Mouse (Mus musculus) gastrocnemius, postnatal 36 days (tissue): ENCODE measurements around the gene Cst7. TPM values are rescaled to one million over a fixed set of nuclear protein-coding genes. Genes with fewer than 3 reads are reported as not detected.
"Not testable (repeated sequence)": the region's sequence is repeated elsewhere in the genome, so short reads cannot be mapped to it uniquely, and the experiment has no call there.

ENCODE experiments used
- DNase-seq, 2 experiments: peaks; one replicate each; pipeline ENCODE4 v3.0.0; 2022
- intact Hi-C: fragments of 180-260 bp; cut with DNase I; formaldehyde crosslinking; loops from one replicate; pipeline ENCODE4 v1.15.1; 2025
- long read RNA-seq, 2 experiments: library from polyadenylated mRNA; stranded (forward); transcript quantifications; one replicate each; pipeline ENCODE4 v2.0.0; 2021
- total RNA-seq, 2 experiments: library from RNA; stranded (reverse); gene quantifications; 2 replicates each; pipeline ENCODE4 v1.2.3; 2021

Cst7 gene
- not detected for total RNA-seq
- long read RNA-seq, experiment 1, result 0 reads
- long read RNA-seq, experiment 2, result 0 reads

- intact Hi-C loops, result no loop called here
- no peak for DNase-seq
Observed at GRCm38 (mm10) chr2:150569847-150570590, at the start of gene Cst7. Gene Cst7, plus strand, starts transcription at chr2:150570415.

- intact Hi-C loops, result no loop called here
- DNase-seq, result no peak
Observed at GRCm38 (mm10) chr2:150525703-150526207, 44.5 kb upstream of the Cst7 start.

DNA sequence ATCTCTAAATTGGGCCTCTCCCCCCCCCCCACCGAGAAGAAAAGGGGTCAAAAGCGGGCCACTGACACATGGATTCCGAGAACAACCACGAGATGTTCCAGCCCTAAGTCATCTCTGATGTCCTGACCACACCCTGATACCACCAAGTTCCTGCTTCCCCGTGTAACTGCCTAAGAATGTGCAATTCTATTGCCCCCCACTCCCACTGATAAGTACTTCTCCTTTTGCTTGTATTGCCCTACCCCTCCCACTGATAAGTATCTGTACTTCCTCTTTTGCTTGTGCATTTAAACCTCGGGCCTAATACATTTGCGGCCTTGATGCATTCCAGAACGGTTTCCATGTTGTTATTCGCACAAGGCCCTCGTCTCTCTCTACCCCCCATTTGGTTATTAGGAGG is 20.6 kb upstream of the Cst7 start:
- intact Hi-C loops, DNase-seq: not testable (repeated sequence)

- intact Hi-C loops, result no loop called here
- DNase-seq, result no peak
Observed at GRCm38 (mm10) chr2:150558568-150558967, 11.6 kb upstream of the Cst7 start.

- no peak for DNase-seq
- intact Hi-C loops, result no loop called here
Observed at GRCm38 (mm10) chr2:150567051-150567450, 3.2 kb upstream of the Cst7 start.

DNA sequence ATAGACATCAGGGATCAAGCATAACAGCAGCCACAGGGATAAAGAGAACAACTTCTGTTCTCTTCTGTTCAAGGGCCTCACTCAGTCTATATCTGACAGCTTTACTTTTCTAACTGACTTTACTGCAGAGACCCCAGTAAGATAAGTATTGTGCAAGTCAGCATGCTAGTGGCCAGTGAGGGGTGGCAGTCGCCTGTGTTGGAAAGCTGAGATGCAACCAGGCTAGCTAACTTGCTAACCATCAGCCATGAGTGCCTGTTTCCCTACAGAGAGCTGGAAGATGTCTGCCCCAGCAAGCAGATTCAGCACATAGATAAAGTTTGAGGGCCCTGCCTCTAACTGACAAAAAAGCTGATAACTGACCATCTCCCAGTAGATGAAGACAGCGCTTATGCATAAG is 546 bp downstream of the Cst7 start:
- intact Hi-C loops, result no loop called here
- no peak for DNase-seq

DNA sequence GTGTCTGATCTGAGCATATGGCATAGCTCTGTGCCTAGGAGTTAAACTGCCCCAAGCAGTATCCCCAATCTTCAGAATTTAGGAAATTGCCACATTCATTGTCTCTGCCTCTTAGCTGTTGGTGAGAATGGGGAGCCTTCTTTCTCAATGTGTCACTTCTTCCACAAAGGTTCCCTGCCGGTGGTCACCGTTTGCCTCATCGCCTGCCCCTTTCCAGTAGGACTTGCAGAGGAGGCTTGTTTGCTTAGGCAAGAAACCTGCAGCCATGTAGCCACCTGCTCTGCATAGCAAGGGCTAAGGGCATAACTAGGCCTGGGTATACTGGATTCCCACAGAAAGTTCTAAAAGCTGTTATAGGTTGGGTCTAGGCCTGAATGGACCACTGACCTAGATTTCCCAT is 2.2 kb downstream of the Cst7 start:
- DNase-seq, result no peak
- intact Hi-C loops, result no loop called here

DNA sequence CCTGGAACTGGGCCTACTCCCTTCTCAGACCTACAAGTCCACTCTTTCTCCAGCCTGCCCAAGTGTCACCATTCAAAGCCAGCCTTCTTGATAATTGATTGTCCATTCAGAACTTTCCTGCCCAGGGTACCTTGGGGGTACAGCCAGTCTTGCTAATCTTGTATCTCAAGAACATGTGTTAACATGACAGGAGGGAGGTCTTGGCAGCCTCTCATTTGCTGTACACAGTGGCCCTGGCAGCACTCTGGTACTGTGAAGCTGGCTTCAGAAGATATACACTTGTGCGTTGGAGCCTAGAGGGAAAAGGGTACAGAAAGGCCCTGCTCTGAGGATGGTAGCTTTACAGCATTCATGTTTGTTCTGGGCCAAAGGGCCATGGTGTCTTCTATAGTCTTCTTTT is 6.0 kb downstream of the Cst7 start:
- DNase-seq, result no peak
- intact Hi-C loops, result no loop called here

GRCm38 (mm10) chr2:150578603-150579002 is 8.4 kb downstream of the Cst7 start:
- DNase-seq, result no peak
- intact Hi-C loops, result no loop called here

DNA sequence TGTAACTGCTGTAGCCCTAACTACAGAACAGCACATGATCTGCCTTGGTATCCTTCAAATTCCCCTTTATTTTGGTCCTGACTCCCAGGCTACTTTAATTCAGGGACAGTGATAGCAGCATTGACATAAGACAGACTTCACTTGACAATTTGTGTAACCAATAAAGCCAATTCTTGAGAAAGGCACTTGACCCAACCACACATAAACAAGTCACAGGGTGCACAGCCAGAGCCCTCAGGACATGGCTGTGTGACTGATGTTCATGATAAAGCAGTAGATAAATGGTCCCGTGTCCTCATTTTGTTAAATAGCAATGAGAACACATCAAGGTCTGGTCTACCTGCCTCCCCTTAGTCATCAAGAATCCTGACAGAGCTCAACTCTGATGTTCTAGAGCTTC is 9.4 kb downstream of the Cst7 start:
- intact Hi-C loops, result no loop called here
- no peak for DNase-seq

GRCm38 (mm10) chr2:150589076-150589475 is 18.9 kb downstream of the Cst7 start:
- intact Hi-C loops, result no loop called here
- no peak for DNase-seq

- no peak for DNase-seq
- intact Hi-C loops, result no loop called here
Observed at GRCm38 (mm10) chr2:150595411-150596190, 25.4 kb downstream of the Cst7 start.

GRCm38 (mm10) chr2:150600263-150600662 is 30.0 kb downstream of the Cst7 start:
- DNase-seq, result no peak
- intact Hi-C loops, result loop anchor here (10.0 kb wide), 1 partner anchor 305 kb away; the partner anchor contains the start of genes Abhd12 and Gins1

- intact Hi-C loops, result loop anchor here (10.0 kb wide), 1 partner anchor 303 kb away; the partner anchor contains the start of genes Abhd12 and Gins1
Observed at GRCm38 (mm10) chr2:150602166-150602565, 32.0 kb downstream of the Cst7 start.

GRCm38 (mm10) chr2:150604802-150605201 is 34.6 kb downstream of the Cst7 start:
- intact Hi-C loops, result loop anchor here (5.0 to 10.0 kb wide), 2 partner anchors 142 to 300 kb away; partner anchors contain the start of genes Abhd12, Entpd6 and Gins1
- no peak for DNase-seq

More at GRCm38 (mm10) chr2:150602166-150602565, 32.0 kb downstream of the Cst7 start:
- no peak for DNase-seq

DNA sequence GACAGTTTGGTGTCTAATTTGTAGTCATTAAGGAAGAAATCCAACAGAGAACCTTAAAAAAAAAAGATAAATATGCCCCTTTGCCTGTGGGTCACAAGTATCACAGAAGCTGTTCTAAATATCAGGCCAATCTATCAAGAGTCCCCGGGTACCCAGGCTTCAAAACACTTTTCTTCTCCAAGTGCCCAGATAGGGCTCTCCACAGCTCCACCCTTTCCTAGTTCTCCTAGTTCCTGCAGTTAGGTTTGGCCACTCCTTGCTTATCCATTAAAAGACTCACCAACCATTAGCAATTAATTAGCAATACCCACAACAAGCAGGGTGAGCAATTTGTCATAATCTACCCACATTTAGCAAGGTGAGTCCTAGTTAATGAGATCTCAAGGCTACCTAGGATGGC is 36.9 kb downstream of the Cst7 start:
- intact Hi-C loops, result loop anchor here (5.0 to 10.0 kb wide), 2 partner anchors 140 to 298 kb away; partner anchors contain the start of genes Abhd12, Entpd6 and Gins1
- no peak for DNase-seq

- peak; percentile 93 for DNase-seq
- intact Hi-C loops, result loop anchor here (1.0 to 10.0 kb wide), 3 partner anchors 67 to 297 kb away; partner anchors contain the start of genes Abhd12, Entpd6 and Gins1
Observed at GRCm38 (mm10) chr2:150608087-150608799, 38.0 kb downstream of the Cst7 start, which contains the start of gene Apmap. Gene Apmap, minus strand, starts transcription at chr2:150608567.

- no peak for DNase-seq
- intact Hi-C loops, result loop anchor here (1.0 to 10.0 kb wide), 3 partner anchors 66 to 296 kb away; partner anchors contain the start of genes Abhd12, Entpd6 and Gins1
Observed at GRCm38 (mm10) chr2:150608872-150609560, 38.8 kb downstream of the Cst7 start.

GRCm38 (mm10) chr2:150610097-150610496 is 39.9 kb downstream of the Cst7 start:
- intact Hi-C loops, result loop anchor here (10.0 kb wide), 1 partner anchor 395 kb away; no protein-coding TSS in a partner anchor
- DNase-seq, result no peak
